Mouse (Mus musculus) myocyte (in vitro differentiated cells): Measurements from ENCODE around the gene Sh3rf1. TPM values are rescaled to one million over a fixed set of nuclear protein-coding genes. Genes with fewer than 3 reads are reported as not detected.
A peak's percentile ranks its signal among the peaks of the same experiment; 100 is the strongest.

Experiments
- H3K27me3 ChIP-seq: one replicate; pipeline ENCODE4 v1.6.1; 2011; ENCODE audit not compliant: control insufficient read depth, insufficient read depth, insufficient read length
- H3K36me3 ChIP-seq: one replicate; pipeline ENCODE4 v1.6.1; 2011; ENCODE audit not compliant: control insufficient read depth, insufficient read depth
- H3K4me2 ChIP-seq: one replicate; pipeline ENCODE4 v1.6.1; 2011; ENCODE audit warnings: low read depth, control low read depth
- H3K4me3 ChIP-seq: one replicate; pipeline ENCODE4 v1.5.1; 2011; ENCODE audit warnings: mild to moderate bottlenecking, control low read depth, moderate library complexity
- H3K79me2 ChIP-seq: one replicate; pipeline ENCODE4 v1.6.1; 2011; ENCODE audit not compliant: control insufficient read depth, insufficient read depth
- H3ac ChIP-seq: one replicate; pipeline ENCODE4 v1.6.1; 2011; ENCODE audit not compliant: control insufficient read depth, insufficient read length
- CEBPB ChIP-seq: IDR thresholded peaks from 2 replicates; pipeline ENCODE4 v1.6.1; 2011; ENCODE audit warnings: mild to moderate bottlenecking, moderate library complexity; ENCODE audit not compliant: poor library complexity, insufficient read depth, severe bottlenecking
- E2F4 ChIP-seq: IDR thresholded peaks from one replicate; pipeline ENCODE4 v1.6.1; 2011; ENCODE audit warnings: mild to moderate bottlenecking, control low read depth, moderate library complexity; ENCODE audit not compliant: insufficient read depth
- MAX ChIP-seq: IDR thresholded peaks from one replicate; pipeline ENCODE4 v1.6.1; 2011; ENCODE audit warnings: low read depth, mild to moderate bottlenecking, control low read depth
- MYOD1 ChIP-seq, 3 experiments: IDR thresholded peaks; one replicate each; pipeline ENCODE4 v1.6.1; 2011; ENCODE audit warnings: control low read depth in 2 of 3, low read depth in 2 of 3, mild to moderate bottlenecking in 2 of 3, moderate library complexity in 1 of 3; ENCODE audit not compliant: insufficient read length in 2 of 3, control insufficient read depth in 1 of 3
- MYOG ChIP-seq, 3 experiments: IDR thresholded peaks; one replicate each; pipeline ENCODE4 v1.6.1; 2011; ENCODE audit warnings: control low read depth in 2 of 3, low read depth in 2 of 3, mild to moderate bottlenecking in 2 of 3; ENCODE audit not compliant: insufficient read length in 2 of 3, control insufficient read depth in 1 of 3, insufficient read depth in 1 of 3
- POLR2A ChIP-seq: IDR thresholded peaks from one replicate; pipeline ENCODE4 v1.6.1; 2011; ENCODE audit warnings: low read depth, mild to moderate bottlenecking, control low read depth, moderate library complexity; ENCODE audit not compliant: insufficient read length
- POLR2AphosphoS2 ChIP-seq: IDR thresholded peaks from one replicate; pipeline ENCODE4 v1.6.1; 2011; ENCODE audit warnings: low read depth, control low read depth; ENCODE audit not compliant: insufficient read length
- REST ChIP-seq: IDR thresholded peaks from one replicate; pipeline ENCODE4 v1.6.1; 2011; ENCODE audit warnings: mild to moderate bottlenecking, control low read depth, moderate library complexity; ENCODE audit not compliant: insufficient read depth, insufficient read length
- SRF ChIP-seq: IDR thresholded peaks from one replicate; pipeline ENCODE4 v1.6.1; 2011; ENCODE audit warnings: low read depth; ENCODE audit not compliant: control insufficient read depth, insufficient read length
- TCF12 ChIP-seq: IDR thresholded peaks from one replicate; pipeline ENCODE4 v1.6.1; 2011; ENCODE audit warnings: mild to moderate bottlenecking, control low read depth; ENCODE audit not compliant: poor library complexity, insufficient read depth, severe bottlenecking
- TCF3 ChIP-seq: IDR thresholded peaks from one replicate; pipeline ENCODE4 v1.6.1; 2011; ENCODE audit warnings: low read depth, control low read depth; ENCODE audit not compliant: insufficient read length
- USF1 ChIP-seq: IDR thresholded peaks from one replicate; pipeline ENCODE4 v1.6.1; 2011; ENCODE audit warnings: low read depth, mild to moderate bottlenecking, control low read depth, moderate library complexity
- polyA plus RNA-seq: library from polyadenylated mRNA; unstranded; fragments of >200 nt; fragmentation: generic; extraction: Trizol; gene quantifications from one replicate; pipeline ENCODE4 v1.2.1, GENCODE M21; 2012; ENCODE audit warnings: missing spikeins

Gene Sh3rf1
- polyA plus RNA-seq, 1 experiment: 4.2 TPM

DNA sequence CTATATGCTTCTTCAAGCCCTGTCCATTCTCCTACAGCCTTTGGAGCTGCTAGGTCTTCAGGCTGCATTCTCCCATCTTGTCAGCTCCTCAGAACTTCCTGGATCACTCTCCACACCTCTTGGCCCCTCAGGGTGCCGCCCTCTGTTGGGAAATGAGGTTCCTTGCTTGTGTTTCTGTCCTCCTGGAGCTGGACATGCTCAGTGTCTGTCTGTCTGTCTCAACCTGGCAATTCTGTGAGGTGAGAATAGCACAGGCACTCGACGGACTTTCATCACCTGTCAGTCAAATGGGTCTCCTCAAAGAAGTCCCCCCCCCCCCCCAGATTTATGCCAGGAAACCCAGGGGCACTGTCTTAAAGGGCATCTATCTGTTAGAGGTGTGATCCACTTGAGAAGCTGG is 49.2 kb downstream of the Sh3rf1 start:
- no peaks in the 10 kb centered on the region for H3K27me3 ChIP-seq
- TF ChIP-seq USF1: no peak
- TF ChIP-seq SRF: no peak
- TF ChIP-seq E2F4: no peak

GRCm38 (mm10) chr8:61273307-61274221 is 49.9 kb downstream of the Sh3rf1 start:
- H3K79me2 ChIP-seq: no peaks in the 10 kb centered on the region
- TF ChIP-seq TCF12 (no peak), E2F4 (no peak), SRF (no peak), MAX (no peak), REST (no peak)
- H3K27me3 ChIP-seq: no peaks in the 10 kb centered on the region
- no peak overlapping the region for H3ac ChIP-seq
- no peak overlapping the region for H3K4me2 ChIP-seq
- no peaks in the 10 kb centered on the region for H3K36me3 ChIP-seq
- H3K4me3 ChIP-seq: no peak overlapping the region

More for the DNA sequence above, 49.2 kb downstream of the Sh3rf1 start:
- H3K4me2 ChIP-seq: no peak overlapping the region
- H3K79me2 ChIP-seq: no peaks in the 10 kb centered on the region
- no peak overlapping the region for H3K4me3 ChIP-seq
- H3K36me3 ChIP-seq: no peaks in the 10 kb centered on the region
- H3ac ChIP-seq: no peak overlapping the region

GRCm38 (mm10) chr8:61274602-61275462 is 51.2 kb downstream of the Sh3rf1 start:
- Histone ChIP-seq H3K36me3 (no peaks in the 10 kb centered on the region), H3K79me2 (no peaks in the 10 kb centered on the region), H3K4me3 (no peak overlapping the region), H3K27me3 (no peaks in the 10 kb centered on the region), H3ac (no peak overlapping the region), H3K4me2 (no peak overlapping the region)
- TF ChIP-seq USF1 (no peak), MYOG (IDR thresholded peaks at IDR 0.05; ENCODE audit: control insufficient read depth in 1 of 3, insufficient read depth in 1 of 3, insufficient read length in 2 of 3, low read depth in 2 of 3) (no peak), MYOD1 (IDR thresholded peaks at IDR 0.05; ENCODE audit: control insufficient read depth in 1 of 3, insufficient read length in 2 of 3, low read depth in 2 of 3) (no peak), TCF3 (no peak), SRF (no peak), TCF12 (no peak), MAX (no peak)

DNA sequence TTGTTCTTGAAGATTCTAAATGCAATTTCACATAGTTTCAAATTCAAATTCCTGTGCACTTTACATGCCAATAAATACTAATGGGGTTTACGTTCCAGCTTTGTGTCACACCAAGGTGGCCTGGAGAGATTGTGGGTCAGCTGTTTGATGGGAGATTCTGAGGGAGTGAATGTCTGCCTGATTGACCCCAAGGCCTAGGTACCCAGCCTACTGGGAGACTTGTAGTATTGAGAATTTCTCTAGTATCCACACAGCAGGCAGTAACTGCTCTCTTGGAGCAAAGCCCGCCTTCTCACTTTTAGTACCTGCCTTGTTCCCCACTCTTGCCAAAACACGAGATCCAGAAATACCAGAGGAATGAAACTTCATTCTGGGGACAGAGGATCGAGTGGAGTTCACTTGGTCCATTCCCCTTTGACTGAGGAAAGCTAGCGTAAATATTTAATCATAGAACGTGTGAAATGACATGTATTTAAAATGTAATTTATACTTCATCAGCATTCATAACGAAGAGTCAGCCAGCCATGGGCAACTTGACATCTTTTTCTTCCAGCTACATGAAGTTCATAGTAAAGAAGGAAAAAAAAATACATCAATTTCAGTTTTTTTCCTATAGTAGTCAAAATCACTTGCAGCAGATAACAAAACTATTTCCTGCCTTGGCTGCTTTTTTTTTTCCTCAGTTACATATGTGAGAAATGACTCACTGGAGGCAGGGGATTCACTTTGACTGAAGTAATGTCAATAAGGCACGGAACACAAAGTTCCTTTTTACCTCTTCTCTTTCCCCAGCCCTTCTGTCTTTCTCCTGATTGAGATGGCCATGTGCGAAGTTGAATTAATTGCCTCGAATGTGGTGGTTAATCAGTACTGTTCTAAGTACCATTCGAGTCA is 52.0 kb downstream of the Sh3rf1 start:
- Histone ChIP-seq H3K36me3 (no peaks in the 10 kb centered on the region), H3K79me2 (no peaks in the 10 kb centered on the region), H3K4me3 (no peak overlapping the region), H3ac (no peak overlapping the region), H3K4me2 (peak overlapping the region; percentile 44), H3K27me3 (no peaks in the 10 kb centered on the region)
- TF ChIP-seq E2F4: no peak
- TF ChIP-seq POLR2AphosphoS2: no peak
- TF ChIP-seq TCF12: no peak
- TF ChIP-seq MAX: no peak
- no peak for TF ChIP-seq CEBPB
- TF ChIP-seq POLR2A: no peak
- TF ChIP-seq TCF3: no peak
- TF ChIP-seq MYOD1 (IDR thresholded peaks at IDR 0.05; ENCODE audit: control insufficient read depth in 1 of 3, insufficient read length in 2 of 3, low read depth in 2 of 3): no peak
- no peak for TF ChIP-seq REST
- TF ChIP-seq SRF: no peak
- TF ChIP-seq USF1: no peak
- no peak for TF ChIP-seq MYOG (IDR thresholded peaks at IDR 0.05; ENCODE audit: control insufficient read depth in 1 of 3, insufficient read depth in 1 of 3, insufficient read length in 2 of 3, low read depth in 2 of 3)

DNA sequence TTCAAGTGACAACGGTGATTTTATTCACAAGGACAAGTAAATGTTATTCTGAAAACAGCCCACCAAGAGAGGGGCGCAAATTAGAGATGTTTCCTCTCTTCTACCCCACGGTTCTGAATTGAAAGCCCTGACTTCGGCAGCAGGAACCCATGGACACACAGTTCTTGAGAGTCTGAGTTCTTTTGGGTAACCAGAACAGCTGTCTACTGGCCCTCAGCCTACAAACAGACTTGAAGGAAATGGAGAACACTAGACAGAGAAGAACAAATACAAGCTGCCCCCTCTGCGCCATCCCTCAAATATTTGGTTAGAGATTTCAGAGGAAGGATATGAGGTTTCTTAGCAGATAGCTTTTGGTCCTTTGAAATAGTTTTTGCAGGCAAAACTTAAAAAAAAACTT is 52.7 kb downstream of the Sh3rf1 start:
- TF ChIP-seq CEBPB (no peak), TCF12 (no peak)
- Histone ChIP-seq H3K4me2 (peak overlapping the region; percentile 44), H3K79me2 (no peaks in the 10 kb centered on the region), H3K36me3 (no peaks in the 10 kb centered on the region), H3K27me3 (no peaks in the 10 kb centered on the region), H3ac (no peak overlapping the region), H3K4me3 (no peak overlapping the region)
